Mouse (Mus musculus) v-Abl transformed pro-B cells (cell line): ENCODE results near the gene Hgfac.

Experiments used
- in situ Hi-C, 2 experiments: fragments of 400-800 bp; cut with MboI; formaldehyde crosslinking; loops; one replicate each; pipeline ENCODE4 v1.15.1; 2025; ENCODE audit not compliant: unreplicated experiment in 2 of 2

The Hgfac gene

GRCm38 (mm10) chr5:35041268-35041829 is at the start of gene Hgfac:
Hgfac (plus strand) TSS chr5:35041509.
- in situ Hi-C loops: loop anchor here (5.0 to 25.0 kb wide), 5 partner anchors 54 to 754 kb away; partner anchors contain the start of genes Tnip2 (in 2 of the 2), Cfap99 (in 1 of the 2) and Zfyve28 (in 1 of the 2)

- in situ Hi-C loops: no loop called here
Observed at GRCm38 (mm10) chr5:34998754-34999153, 42.6 kb upstream of the Hgfac start.

GRCm38 (mm10) chr5:34999281-34999680 is 42.0 kb upstream of the Hgfac start:
- in situ Hi-C loops: no loop called here

- in situ Hi-C loops: no loop called here
Observed at GRCm38 (mm10) chr5:35000323-35000722, 41.0 kb upstream of the Hgfac start.

GRCm38 (mm10) chr5:35001144-35001543 is 40.2 kb upstream of the Hgfac start:
- in situ Hi-C loops: no loop called here

- in situ Hi-C loops: no loop called here
Observed at GRCm38 (mm10) chr5:35003611-35004162, 37.6 kb upstream of the Hgfac start.

- in situ Hi-C loops: no loop called here
Observed at GRCm38 (mm10) chr5:35004769-35005168, 36.5 kb upstream of the Hgfac start.

GRCm38 (mm10) chr5:35005659-35006058 is 35.6 kb upstream of the Hgfac start:
- in situ Hi-C loops: no loop called here

GRCm38 (mm10) chr5:35006599-35006998 is 34.7 kb upstream of the Hgfac start:
- in situ Hi-C loops: no loop called here

GRCm38 (mm10) chr5:35009163-35009562 is 32.1 kb upstream of the Hgfac start:
- in situ Hi-C loops: no loop called here

GRCm38 (mm10) chr5:35010656-35011055 is 30.7 kb upstream of the Hgfac start:
- in situ Hi-C loops: no loop called here

- in situ Hi-C loops: no loop called here
Observed at GRCm38 (mm10) chr5:35011156-35011923, 30.0 kb upstream of the Hgfac start.

- in situ Hi-C loops: no loop called here
Observed at GRCm38 (mm10) chr5:35014036-35014435, 27.3 kb upstream of the Hgfac start.

- in situ Hi-C loops: no loop called here
Observed at GRCm38 (mm10) chr5:35019673-35020300, 21.5 kb upstream of the Hgfac start.

GRCm38 (mm10) chr5:35020410-35021241 is 20.7 kb upstream of the Hgfac start:
- in situ Hi-C loops: no loop called here

GRCm38 (mm10) chr5:35024975-35025374 is 16.3 kb upstream of the Hgfac start:
- in situ Hi-C loops: loop anchor here (25.0 kb wide), 2 partner anchors 513 to 738 kb away; partner anchors contain the start of genes Tnip2 (in 2 of the 2), Cfap99 (in 1 of the 2) and Zfyve28 (in 1 of the 2)

GRCm38 (mm10) chr5:35029303-35029702 is 12.0 kb upstream of the Hgfac start:
- in situ Hi-C loops: loop anchor here (25.0 kb wide), 2 partner anchors 517 to 742 kb away; partner anchors contain the start of genes Tnip2 (in 2 of the 2), Cfap99 (in 1 of the 2) and Zfyve28 (in 1 of the 2)

- in situ Hi-C loops: loop anchor here (25.0 kb wide), 2 partner anchors 517 to 742 kb away; partner anchors contain the start of genes Tnip2 (in 2 of the 2), Cfap99 (in 1 of the 2) and Zfyve28 (in 1 of the 2)
Observed at GRCm38 (mm10) chr5:35029755-35030154, 11.6 kb upstream of the Hgfac start.

GRCm38 (mm10) chr5:35033068-35033467 is 8.2 kb upstream of the Hgfac start:
- in situ Hi-C loops: loop anchor here (25.0 kb wide), 2 partner anchors 521 to 746 kb away; partner anchors contain the start of genes Tnip2 (in 2 of the 2), Cfap99 (in 1 of the 2) and Zfyve28 (in 1 of the 2)

GRCm38 (mm10) chr5:35033619-35034018 is 7.7 kb upstream of the Hgfac start:
- in situ Hi-C loops: loop anchor here (25.0 kb wide), 2 partner anchors 521 to 746 kb away; partner anchors contain the start of genes Tnip2 (in 2 of the 2), Cfap99 (in 1 of the 2) and Zfyve28 (in 1 of the 2)
